In the genomic region with DNA sequence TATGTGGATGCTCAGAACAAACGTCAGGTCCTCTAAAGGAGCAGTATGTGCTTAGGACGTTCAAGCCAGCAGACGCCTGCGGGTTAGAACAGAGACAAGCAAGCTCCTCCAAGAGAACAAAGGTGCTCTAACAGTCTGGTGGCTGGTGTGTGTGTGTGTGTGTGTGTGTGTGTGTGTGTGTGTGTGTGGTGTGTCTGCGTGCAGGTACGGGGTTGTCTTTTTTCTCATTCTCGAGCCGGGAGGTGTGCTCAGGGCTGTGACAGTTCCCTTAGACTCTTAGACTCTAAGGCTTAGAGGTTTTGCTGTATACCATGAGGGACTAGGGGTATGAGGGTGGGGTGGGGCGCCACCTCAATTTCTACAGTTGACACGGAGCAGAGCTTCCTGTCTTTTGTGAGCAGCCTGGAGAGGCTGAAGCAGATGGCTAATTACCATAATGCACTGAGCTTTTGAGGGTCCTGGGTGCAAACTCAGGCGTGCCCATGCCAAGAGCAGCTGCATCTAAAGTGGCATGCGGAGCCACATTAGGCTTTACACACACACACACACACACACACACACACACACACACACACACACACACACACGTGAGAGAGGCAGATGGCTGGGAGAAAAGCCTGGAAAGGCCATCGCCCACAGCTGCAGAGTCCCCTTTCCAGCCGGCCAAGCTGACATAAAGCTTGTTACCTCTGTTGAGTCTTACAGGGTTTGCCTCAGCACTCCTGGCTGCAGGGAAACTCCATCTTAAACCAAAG, we compare ENCODE assay signal across 9 mouse cellular contexts.
A peak's percentile ranks its signal among the peaks of the same experiment; 100 is the strongest.
DNase-seq lines count a peak whose midpoint lies in the region; ATAC-seq lines count a peak whose summit lies in the region.
"Had no signal": no experiment of that assay in that cellular context is flagged by ENCODE, and none has a peak within 500 bp of the region (broad histone marks: within the 10 kb centered on the region; RNA-seq: fewer than 3 reads in every experiment).

No protein-coding gene starts in this region.

- no peak overlapping the region for H3K9ac ChIP-seq in forebrain, embryonic 12.5 days
- H3K9ac ChIP-seq: embryonic facial prominence, embryonic 15.5 days had no signal

- ATAC-seq in forebrain, embryonic 12.5 days (ENCODE audit: low FRiP score) = peak; percentile 89

- no peaks in the 10 kb centered on the region for H3K36me3 ChIP-seq in forebrain, embryonic 12.5 days (replicated peaks)
- no peaks in the 10 kb centered on the region for H3K36me3 ChIP-seq in midbrain, embryonic 10.5 days
- H3K36me3 ChIP-seq: embryonic facial prominence, embryonic 15.5 days had no signal

- H3K4me1 ChIP-seq in forebrain, embryonic 12.5 days = 0 out of 2 replicates have a peak, but pooled peaks cover 7% of the 10 kb centered on the region
- H3K4me1 ChIP-seq in midbrain, embryonic 10.5 days = peaks cover 8% of the 10 kb centered on the region
- H3K4me1 ChIP-seq: embryonic facial prominence, embryonic 15.5 days had no signal

- no peak overlapping the region for H3K4me2 ChIP-seq in forebrain, embryonic 12.5 days
- H3K4me2 ChIP-seq: embryonic facial prominence, embryonic 15.5 days had no signal

- WGBS in forebrain, embryonic 12.5 days = 59% methylated on average over 15 of the region's 15 CpGs
- WGBS in midbrain, embryonic 10.5 days = 76% methylated on average over 14 of the region's 15 CpGs

- H3K27ac ChIP-seq in forebrain, embryonic 12.5 days = peak overlapping the region; percentile 71
- 0 out of 2 replicates have a peak overlapping the region, but pooled peaks have one; percentile 6 for H3K27ac ChIP-seq in midbrain, embryonic 10.5 days (replicated peaks)
- H3K27ac ChIP-seq: embryonic facial prominence, embryonic 15.5 days had no signal

- H3K4me3 ChIP-seq in forebrain, embryonic 12.5 days (replicated peaks) = no peak overlapping the region
- no peak overlapping the region for H3K4me3 ChIP-seq in midbrain, embryonic 10.5 days
- H3K4me3 ChIP-seq: embryonic facial prominence, embryonic 15.5 days had no signal

- DNase-seq in layer of hippocampus, postnatal 14 days (ENCODE audit: low spot score in 2 of 2) = peak; percentile 46 to 55
- DNase-seq in layer of hippocampus, adult 9-11 months = no peak
- no peak for DNase-seq in midbrain, embryonic 10.5 days (ENCODE audit: low spot score)
- DNase-seq in thymus, postnatal 0 days (ENCODE audit: low spot score) = peak; percentile 76
- DNase-seq in kidney, postnatal 36 days = no peak
- DNase-seq in Muller cell, postnatal 12 days (ENCODE audit: inconsistent ontology term) = no peak
- DNase-seq: lung, adult 2 months had no signal

- H3K27me3 ChIP-seq in forebrain, embryonic 12.5 days = peaks cover 6% of the 10 kb centered on the region; the same call in 1 of the 2 replicates
- peaks cover 30% of the 10 kb centered on the region for H3K27me3 ChIP-seq in midbrain, embryonic 10.5 days (ENCODE audit: low read depth, poor library complexity, severe bottlenecking)
- H3K27me3 ChIP-seq: embryonic facial prominence, embryonic 15.5 days had no signal

- no peaks in the 10 kb centered on the region for H3K9me3 ChIP-seq in forebrain, embryonic 12.5 days
- H3K9me3 ChIP-seq in midbrain, embryonic 10.5 days (replicated peaks) = no peaks in the 10 kb centered on the region
- H3K9me3 ChIP-seq: embryonic facial prominence, embryonic 15.5 days had no signal

Comparison
In these comparisons a context has a peak if more than half of its experiments do, and no peak if none do; other contexts are left out.
1. DNase-seq: peak in layer of hippocampus, postnatal 14 days (2 of 2) and thymus, postnatal 0 days (single experiment); none in layer of hippocampus, adult 9-11 months (single experiment), midbrain, embryonic 10.5 days (single experiment), kidney, postnatal 36 days (0 of 2) and Muller cell, postnatal 12 days (single experiment).